Mouse (Mus musculus): ENCODE results near the gene Zbtb2. TPM values are rescaled to one million over a fixed set of nuclear protein-coding genes. Genes with fewer than 3 reads are reported as not detected.
A peak's percentile ranks its signal among the peaks of the same experiment; 100 is the strongest.
"Not testable (repeated sequence)": the region's sequence is repeated elsewhere in the genome, so short reads cannot be mapped to it uniquely, and the experiment has no call there.

Zbtb2 gene
- polyA plus RNA-seq (2015; fragmentation: Nextera tagmentation; extraction: Ambion mirVana): 14.8 and 17.2 TPM in 2 replicates

DNA sequence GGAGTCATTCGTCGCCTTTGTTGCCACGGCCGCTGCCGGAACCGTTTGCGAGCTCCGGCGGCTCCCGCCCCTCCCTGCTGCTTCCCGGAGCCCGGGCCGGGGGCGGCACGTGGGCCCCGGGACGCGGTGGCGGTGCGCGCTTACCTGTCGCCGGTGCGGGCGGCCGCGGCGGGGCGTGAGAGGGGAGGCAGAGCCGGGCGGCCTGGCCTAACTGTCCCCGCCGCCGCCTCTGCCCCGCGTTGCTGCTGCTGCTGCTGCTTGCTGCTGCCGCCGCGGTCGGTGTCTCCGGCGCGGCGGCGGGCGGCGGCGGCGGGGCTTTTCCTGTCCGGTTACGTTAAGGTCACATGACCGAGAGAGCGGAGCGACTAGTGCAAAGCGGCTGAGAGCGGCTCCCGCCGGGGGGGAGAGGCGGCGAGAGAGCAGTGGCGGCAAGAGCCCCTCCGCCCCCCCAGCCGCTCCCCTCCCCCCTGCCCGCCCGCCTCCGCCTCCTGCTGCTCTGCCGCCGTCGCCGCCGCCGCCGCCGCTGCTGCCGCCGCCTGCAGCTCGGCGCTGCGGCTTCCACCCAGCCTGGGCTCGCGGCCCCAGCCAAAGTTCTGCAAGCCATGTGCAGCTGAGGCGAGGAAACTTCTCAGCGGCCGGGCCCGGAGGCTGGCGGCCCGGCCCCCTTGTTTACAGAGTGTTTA lies at the start of gene Zbtb2:
Gene Zbtb2, minus strand, starts transcription at position 408 of the 683 bp plus-strand sequence.
- peaks cover 34% of the 10 kb centered on the region for H3K4me1 ChIP-seq (ENCODE audit: control insufficient read depth, insufficient read depth, low read length)
- no peaks in the 10 kb centered on the region for H3K27me3 ChIP-seq (ENCODE audit: control insufficient read depth, insufficient read depth, low read depth, low read length)
- ATAC-seq: peak; percentile 9; the same call in 1 of the 2 replicates
- WGBS: under 1% methylated on average over 57 of the region's 87 CpGs
- H3K4me2 ChIP-seq (ENCODE audit: low read length): peak within 1 kb of the TSS; percentile 97
- H3K36me3 ChIP-seq (ENCODE audit: control insufficient read depth, insufficient read depth, low read length): no peaks in the 10 kb centered on the region
- peak within 1 kb of the TSS; percentile 100 for H3K27ac ChIP-seq (ENCODE audit: low read length)
- H3K4me3 ChIP-seq (ENCODE audit: low read depth, low read length): peak within 1 kb of the TSS; percentile 96
- H3K9ac ChIP-seq (ENCODE audit: low read depth, low read length): peak within 1 kb of the TSS; percentile 99
- H3K9me3 ChIP-seq (replicated peaks; ENCODE audit: control insufficient read depth, low read length, poor library complexity, severe bottlenecking): no peaks in the 10 kb centered on the region

DNA sequence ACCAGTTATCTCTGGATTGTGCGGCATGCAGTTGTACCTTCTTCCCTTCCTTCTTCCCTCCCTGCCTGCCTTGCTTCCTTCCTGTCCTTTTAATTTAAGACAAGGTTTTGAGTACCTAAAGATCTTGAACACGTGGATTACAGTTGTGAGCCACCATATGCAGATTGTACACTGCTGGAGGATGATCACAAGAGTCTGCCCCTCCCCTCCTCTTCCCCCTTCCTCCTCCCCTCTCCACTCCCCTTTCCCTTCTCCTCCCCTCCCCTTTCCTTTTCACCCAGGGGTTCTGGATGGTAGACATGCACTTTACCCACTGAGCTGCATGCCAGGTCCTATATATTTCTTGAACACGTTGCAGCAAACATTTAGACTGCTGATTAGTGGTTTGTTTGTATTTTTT lies 47.5 kb upstream of the Zbtb2 start:
- H3K9ac ChIP-seq (ENCODE audit: low read depth, low read length): no peak overlapping the region
- 88% methylated on average over 3 of the region's 3 CpGs for WGBS
- ATAC-seq: no peak
- peaks cover 15% of the 10 kb centered on the region for H3K4me1 ChIP-seq (ENCODE audit: control insufficient read depth, insufficient read depth, low read length)
- H3K9me3 ChIP-seq (replicated peaks; ENCODE audit: control insufficient read depth, low read length, poor library complexity, severe bottlenecking): no peaks in the 10 kb centered on the region
- no peak overlapping the region for H3K27ac ChIP-seq (ENCODE audit: low read length)
- H3K36me3 ChIP-seq (ENCODE audit: control insufficient read depth, insufficient read depth, low read length): peaks cover 10% of the 10 kb centered on the region; the same call in 1 of the 2 replicates
- H3K4me2 ChIP-seq (ENCODE audit: low read length): no peak overlapping the region
- H3K4me3 ChIP-seq (ENCODE audit: low read depth, low read length): no peak overlapping the region
- no peaks in the 10 kb centered on the region for H3K27me3 ChIP-seq (ENCODE audit: control insufficient read depth, insufficient read depth, low read depth, low read length)

DNA sequence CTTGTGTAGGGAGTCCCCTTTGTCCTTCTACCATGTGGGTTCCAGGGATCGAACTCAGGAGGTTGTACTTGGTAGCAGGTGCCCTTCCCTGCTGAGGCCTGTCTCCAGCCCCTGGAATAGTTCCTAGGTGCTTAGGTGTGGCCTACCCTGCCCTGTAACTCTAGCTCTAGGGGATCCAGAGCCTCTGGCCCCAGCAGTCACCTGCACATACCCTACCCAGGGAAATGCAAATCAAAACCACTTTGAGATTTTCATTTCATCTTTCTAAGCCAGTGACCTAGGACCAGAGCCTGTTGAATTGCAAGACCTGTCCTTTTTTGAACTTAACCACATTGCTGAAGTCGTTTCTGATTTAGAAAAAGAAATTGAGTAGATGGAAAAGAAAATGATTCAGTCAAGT lies 46.0 kb upstream of the Zbtb2 start:
- H3K36me3 ChIP-seq (ENCODE audit: control insufficient read depth, insufficient read depth, low read length); H3K9ac ChIP-seq (ENCODE audit: low read depth, low read length); H3K4me2 ChIP-seq (ENCODE audit: low read length); H3K27ac ChIP-seq (ENCODE audit: low read length); H3K4me3 ChIP-seq (ENCODE audit: low read depth, low read length); H3K9me3 ChIP-seq (replicated peaks; ENCODE audit: control insufficient read depth, low read length, poor library complexity, severe bottlenecking); H3K27me3 ChIP-seq (ENCODE audit: control insufficient read depth, insufficient read depth, low read depth, low read length); ATAC-seq: not testable (repeated sequence)
- H3K4me1 ChIP-seq (ENCODE audit: control insufficient read depth, insufficient read depth, low read length): peaks cover 15% of the 10 kb centered on the region
- WGBS: 89% methylated on average over 2 of the region's 2 CpGs

DNA sequence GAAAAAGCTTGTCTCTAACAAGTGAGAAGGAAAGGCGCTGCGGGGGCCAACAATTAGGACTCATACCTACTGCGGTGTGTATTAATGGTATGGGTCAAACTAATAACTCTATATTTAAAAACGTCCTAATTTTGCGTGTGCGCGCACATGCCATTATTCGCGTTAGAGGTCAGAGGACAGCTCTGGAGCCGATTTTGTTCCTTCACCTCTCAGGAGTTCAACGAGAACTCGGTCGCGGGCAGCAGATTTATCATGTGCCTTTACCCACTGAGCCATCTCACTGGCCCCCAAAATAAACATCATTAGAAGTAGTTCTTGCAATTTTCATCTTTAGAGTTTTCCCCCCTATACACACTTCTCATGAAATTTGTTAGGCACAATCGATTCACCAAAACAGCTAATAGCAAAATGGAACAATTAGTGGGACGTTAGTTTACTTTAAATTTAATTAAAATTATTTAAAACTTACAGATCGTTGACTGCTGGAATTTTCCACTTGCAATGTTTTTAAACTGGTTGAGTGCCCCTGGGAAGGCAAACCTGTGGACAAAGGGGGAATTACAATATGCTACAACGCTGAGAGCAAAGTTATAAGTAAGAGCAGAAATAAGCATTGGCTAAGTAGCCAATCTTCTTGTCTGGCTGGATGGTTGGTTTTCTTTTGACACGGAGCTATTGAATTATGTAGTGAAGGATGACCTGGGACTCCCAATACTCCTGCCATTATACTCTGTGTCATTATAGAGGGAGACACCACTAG lies 45.3 kb upstream of the Zbtb2 start:
- no peaks in the 10 kb centered on the region for H3K27me3 ChIP-seq (ENCODE audit: control insufficient read depth, insufficient read depth, low read depth, low read length)
- no peaks in the 10 kb centered on the region for H3K9me3 ChIP-seq (replicated peaks; ENCODE audit: control insufficient read depth, low read length, poor library complexity, severe bottlenecking)
- H3K9ac ChIP-seq (ENCODE audit: low read depth, low read length): peak overlapping the region; percentile 71
- peaks cover 15% of the 10 kb centered on the region for H3K4me1 ChIP-seq (ENCODE audit: control insufficient read depth, insufficient read depth, low read length)
- ATAC-seq: peak; percentile 2; the same call in 1 of the 2 replicates
- H3K4me3 ChIP-seq (ENCODE audit: low read depth, low read length): peak overlapping the region; percentile 60
- WGBS: 10% methylated on average over 19 of the region's 19 CpGs
- peak overlapping the region; percentile 78 for H3K27ac ChIP-seq (ENCODE audit: low read length)
- H3K4me2 ChIP-seq (ENCODE audit: low read length): peak overlapping the region; percentile 65
- H3K36me3 ChIP-seq (ENCODE audit: control insufficient read depth, insufficient read depth, low read length): no peaks in the 10 kb centered on the region

DNA sequence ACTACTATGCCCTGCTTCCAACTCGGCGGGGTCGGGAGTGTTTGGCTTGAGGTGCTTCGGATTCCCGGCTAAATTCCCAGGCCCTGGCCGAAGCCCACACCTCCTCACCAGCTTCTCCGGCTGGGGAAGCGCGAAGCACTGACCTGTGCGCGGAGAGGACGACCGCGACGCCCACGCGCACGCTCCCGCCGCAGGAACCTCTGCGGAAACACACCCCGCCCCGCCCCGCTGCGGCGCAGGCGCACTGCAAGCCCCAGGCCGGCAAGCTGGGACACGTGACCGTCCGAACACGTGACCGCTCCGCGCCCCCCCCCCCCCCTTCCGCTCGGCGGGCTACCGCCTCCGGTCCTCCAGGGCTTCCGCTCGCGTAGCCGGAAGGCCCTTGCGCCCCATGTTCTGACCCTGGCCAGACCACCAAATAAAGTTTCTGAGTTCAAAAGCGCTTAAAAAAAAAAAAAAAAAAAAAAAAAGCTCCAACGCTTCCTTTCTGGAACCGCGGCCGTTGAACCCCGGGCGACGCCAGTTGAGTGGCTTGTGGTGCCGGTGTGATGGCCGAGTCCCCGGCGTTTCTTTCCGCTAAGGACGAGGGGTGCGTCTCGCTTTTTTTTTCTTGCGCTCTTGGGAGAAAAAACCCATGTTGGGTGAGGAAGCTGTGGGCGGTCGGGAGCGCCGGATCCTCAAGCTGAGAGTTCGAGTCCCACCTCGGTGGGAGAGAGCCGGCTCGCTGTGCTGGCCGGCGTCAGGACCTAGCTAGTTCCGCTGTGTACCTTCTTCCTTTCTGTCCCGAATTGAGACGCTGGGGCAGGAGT lies 44.4 kb upstream of the Zbtb2 start, which contains the start of the genes Rmnd1 and Armt1:
Gene Rmnd1, minus strand, starts transcription at position 266 of the 809 bp plus-strand sequence.
Gene Armt1, plus strand, starts transcription at position 345 of the 809 bp plus-strand sequence.
- H3K27ac ChIP-seq (ENCODE audit: low read length): peak within 1 kb of the TSS; percentile 78
- peak within 1 kb of the TSS; percentile 83 for H3K9ac ChIP-seq (ENCODE audit: low read depth, low read length)
- WGBS: under 1% methylated on average over 67 of the region's 75 CpGs
- peak within 1 kb of the TSS; percentile 60 for H3K4me3 ChIP-seq (ENCODE audit: low read depth, low read length)
- ATAC-seq: peak; percentile 94
- H3K4me2 ChIP-seq (ENCODE audit: low read length): peak within 1 kb of the TSS; percentile 67
- H3K36me3 ChIP-seq (ENCODE audit: control insufficient read depth, insufficient read depth, low read length): no peaks in the 10 kb centered on the region; the same call in 1 of the 2 replicates
- peaks cover 15% of the 10 kb centered on the region for H3K4me1 ChIP-seq (ENCODE audit: control insufficient read depth, insufficient read depth, low read length)
- H3K27me3 ChIP-seq (ENCODE audit: control insufficient read depth, insufficient read depth, low read depth, low read length): no peaks in the 10 kb centered on the region
- no peaks in the 10 kb centered on the region for H3K9me3 ChIP-seq (replicated peaks; ENCODE audit: control insufficient read depth, low read length, poor library complexity, severe bottlenecking)

GRCm38 (mm10) chr10:4431746-4432122 lies 43.8 kb upstream of the Zbtb2 start:
- Histone ChIP-seq H3K4me2 (ENCODE audit: low read length) (peak overlapping the region; percentile 67), H3K4me3 (ENCODE audit: low read depth, low read length) (peak overlapping the region; percentile 60), H3K4me1 (ENCODE audit: control insufficient read depth, insufficient read depth, low read length) (peaks cover 15% of the 10 kb centered on the region), H3K9ac (ENCODE audit: low read depth, low read length) (peak overlapping the region; percentile 83), H3K9me3 (replicated peaks; ENCODE audit: control insufficient read depth, low read length, poor library complexity, severe bottlenecking) (no peaks in the 10 kb centered on the region), H3K36me3 (ENCODE audit: control insufficient read depth, insufficient read depth, low read length) (peaks cover 2% of the 10 kb centered on the region; the same call in 1 of the 2 replicates), H3K27me3 (ENCODE audit: control insufficient read depth, insufficient read depth, low read depth, low read length) (no peaks in the 10 kb centered on the region), H3K27ac (ENCODE audit: low read length) (peak overlapping the region; percentile 70)
- ATAC-seq: peak; percentile 56
- WGBS: 12% methylated on average over 5 of the region's 5 CpGs

- H3K4me1 ChIP-seq (ENCODE audit: control insufficient read depth, insufficient read depth, low read length): peaks cover 15% of the 10 kb centered on the region
- H3K9ac ChIP-seq (ENCODE audit: low read depth, low read length): peak overlapping the region; percentile 83; the same call in 1 of the 2 replicates
- H3K27me3 ChIP-seq (ENCODE audit: control insufficient read depth, insufficient read depth, low read depth, low read length): no peaks in the 10 kb centered on the region
- 84% methylated on average over 3 of the region's 3 CpGs for WGBS
- H3K27ac ChIP-seq (ENCODE audit: low read length): no peak overlapping the region
- H3K4me3 ChIP-seq (ENCODE audit: low read depth, low read length): no peak overlapping the region
- H3K9me3 ChIP-seq (replicated peaks; ENCODE audit: control insufficient read depth, low read length, poor library complexity, severe bottlenecking): no peaks in the 10 kb centered on the region
- peak overlapping the region; percentile 67 for H3K4me2 ChIP-seq (ENCODE audit: low read length)
- ATAC-seq: no peak
- H3K36me3 ChIP-seq (ENCODE audit: control insufficient read depth, insufficient read depth, low read length): peaks cover 5% of the 10 kb centered on the region
Observed at GRCm38 (mm10) chr10:4430826-4431225, 42.9 kb upstream of the Zbtb2 start.

GRCm38 (mm10) chr10:4430399-4430798 lies 42.5 kb upstream of the Zbtb2 start:
- Histone ChIP-seq H3K36me3 (ENCODE audit: control insufficient read depth, insufficient read depth, low read length) (peaks cover 6% of the 10 kb centered on the region), H3K9me3 (replicated peaks; ENCODE audit: control insufficient read depth, low read length, poor library complexity, severe bottlenecking) (no peaks in the 10 kb centered on the region), H3K4me2 (ENCODE audit: low read length) (no peak overlapping the region), H3K27ac (ENCODE audit: low read length) (no peak overlapping the region), H3K9ac (ENCODE audit: low read depth, low read length) (no peak overlapping the region), H3K4me1 (ENCODE audit: control insufficient read depth, insufficient read depth, low read length) (peaks cover 15% of the 10 kb centered on the region), H3K27me3 (ENCODE audit: control insufficient read depth, insufficient read depth, low read depth, low read length) (no peaks in the 10 kb centered on the region), H3K4me3 (ENCODE audit: low read depth, low read length) (no peak overlapping the region)
- 80% methylated on average over 8 of the region's 8 CpGs for WGBS
- no peak for ATAC-seq
